Mouse (Mus musculus) heart, embryonic 11.5 days (tissue): ENCODE results near the gene Tbc1d32. TPM values are rescaled to one million over a fixed set of nuclear protein-coding genes. Genes with fewer than 3 reads are reported as not detected.

Experiments used
- ATAC-seq: fragments of 200-750 bp; cut with Nextera tagmentation; replicated peaks from 2 replicates; pipeline ENCODE4 v1.8.0; 2017; ENCODE audit warnings: moderate library complexity; ENCODE audit not compliant: insufficient number of reproducible peaks, low FRiP score, low TSS enrichment
- H3K27ac ChIP-seq: fragments of 300-500 bp; sonication (generic); 2 replicates; pipeline ENCODE4 v1.5.1; 2014; ENCODE audit warnings: mild to moderate bottlenecking, low read depth, low read length
- H3K27me3 ChIP-seq: fragments of 300-500 bp; sonication (generic); 2 replicates; pipeline ENCODE4 v1.6.1; 2014; ENCODE audit warnings: mild to moderate bottlenecking, low read length, mixed read lengths; ENCODE audit not compliant: control insufficient read depth, insufficient read depth
- H3K36me3 ChIP-seq: fragments of 300-500 bp; sonication (generic); 2 replicates; pipeline ENCODE4 v1.6.1; 2014; ENCODE audit warnings: mild to moderate bottlenecking, low read length, moderate library complexity, mixed read lengths; ENCODE audit not compliant: control insufficient read depth, insufficient read depth
- H3K4me1 ChIP-seq: fragments of 300-500 bp; sonication (generic); 2 replicates; pipeline ENCODE4 v1.6.1; 2014; ENCODE audit warnings: low read length; ENCODE audit not compliant: control insufficient read depth, insufficient read depth
- H3K4me2 ChIP-seq: fragments of 300-500 bp; sonication (generic); 2 replicates; pipeline ENCODE4 v1.6.1; 2014; ENCODE audit warnings: mild to moderate bottlenecking, moderate library complexity
- H3K4me3 ChIP-seq: fragments of 300-500 bp; sonication (generic); 2 replicates; pipeline ENCODE4 v1.5.1; 2014; ENCODE audit warnings: low read depth, low read length
- H3K9ac ChIP-seq: fragments of 300-500 bp; sonication (generic); 2 replicates; pipeline ENCODE4 v1.6.1; 2014; ENCODE audit warnings: mild to moderate bottlenecking, low read depth, low read length, moderate library complexity
- H3K9me3 ChIP-seq: fragments of 300-500 bp; sonication (generic); replicated peaks from 2 replicates; pipeline ENCODE4 v1.6.1; 2016; ENCODE audit warnings: low read length; ENCODE audit not compliant: control insufficient read depth
- WGBS: fragments of 180-500 bp; shearing (Covaris S2); extraction: QIAGEN DNeasy Blood & Tissue Kit; methylation state at CpG from one replicate; pipeline ENCODE4 v1.1.7; 2014; ENCODE audit not compliant: insufficient replicate concordance; 5-methylcytosine and 5-hydroxymethylcytosine counted together
- polyA plus RNA-seq: library from polyadenylated mRNA; unstranded; fragments of >200 nt; fragmentation: Nextera tagmentation; extraction: Ambion mirVana; gene quantifications from 2 replicates; pipeline ENCODE4 v1.2.1, GENCODE M21; 2014

Gene Tbc1d32
- polyA plus RNA-seq, 1 experiment from 2014 or later, result 2.5 TPM

GRCm38 (mm10) chr10:56099126-56099525 is 129.4 kb downstream of the Tbc1d32 start:
- no peaks in the 10 kb centered on the region for H3K4me1 ChIP-seq
- WGBS, result 83% methylated on average over 3 of the region's 3 CpGs
- no peak for ATAC-seq
- no peak overlapping the region for H3K27ac ChIP-seq
- H3K36me3 ChIP-seq, result no peaks in the 10 kb centered on the region
- no peak overlapping the region for H3K4me2 ChIP-seq
- no peaks in the 10 kb centered on the region for H3K9me3 ChIP-seq
- no peak overlapping the region for H3K9ac ChIP-seq
- no peaks in the 10 kb centered on the region for H3K27me3 ChIP-seq
- no peak overlapping the region for H3K4me3 ChIP-seq

- no peaks in the 10 kb centered on the region for H3K27me3 ChIP-seq
- H3K4me3 ChIP-seq, result no peak overlapping the region
- H3K9ac ChIP-seq, result no peak overlapping the region
- no peaks in the 10 kb centered on the region for H3K9me3 ChIP-seq
- no peaks in the 10 kb centered on the region for H3K4me1 ChIP-seq
- no peaks in the 10 kb centered on the region for H3K36me3 ChIP-seq
- no peak overlapping the region for H3K27ac ChIP-seq
- H3K4me2 ChIP-seq, result no peak overlapping the region
- ATAC-seq, result no peak
Measured at GRCm38 (mm10) chr10:56096757-56097156, 131.7 kb downstream of the Tbc1d32 start.

GRCm38 (mm10) chr10:56094586-56094985 is 133.9 kb downstream of the Tbc1d32 start:
- Histone ChIP-seq H3K4me1 (no peaks in the 10 kb centered on the region), H3K27ac (no peak overlapping the region), H3K4me3 (no peak overlapping the region), H3K27me3 (no peaks in the 10 kb centered on the region), H3K9me3 (no peaks in the 10 kb centered on the region), H3K4me2 (no peak overlapping the region), H3K9ac (no peak overlapping the region), H3K36me3 (no peaks in the 10 kb centered on the region)
- 85% methylated on average over 5 of the region's 5 CpGs for WGBS
- no peak for ATAC-seq

- Histone ChIP-seq H3K4me2 (no peak overlapping the region), H3K27ac (no peak overlapping the region), H3K27me3 (no peaks in the 10 kb centered on the region), H3K9me3 (no peaks in the 10 kb centered on the region), H3K9ac (no peak overlapping the region), H3K4me1 (no peaks in the 10 kb centered on the region), H3K36me3 (no peaks in the 10 kb centered on the region), H3K4me3 (no peak overlapping the region)
- 73% methylated on average over 4 of the region's 4 CpGs for WGBS
- ATAC-seq, result no peak
Measured at GRCm38 (mm10) chr10:56089714-56090113, 138.8 kb downstream of the Tbc1d32 start.

- no peaks in the 10 kb centered on the region for H3K9me3 ChIP-seq
- no peaks in the 10 kb centered on the region for H3K36me3 ChIP-seq
- no peaks in the 10 kb centered on the region for H3K27me3 ChIP-seq
- no peaks in the 10 kb centered on the region for H3K4me1 ChIP-seq
- ATAC-seq, result no peak
- 84% methylated on average over 2 of the region's 2 CpGs for WGBS
- no peak overlapping the region for H3K9ac ChIP-seq
- no peak overlapping the region for H3K4me3 ChIP-seq
- no peak overlapping the region for H3K4me2 ChIP-seq
- no peak overlapping the region for H3K27ac ChIP-seq
Measured at GRCm38 (mm10) chr10:56062746-56063145, 165.7 kb downstream of the Tbc1d32 start.

GRCm38 (mm10) chr10:56061238-56061830 is 167.2 kb downstream of the Tbc1d32 start:
- H3K4me3 ChIP-seq, result no peak overlapping the region
- H3K9me3 ChIP-seq, result no peaks in the 10 kb centered on the region
- H3K9ac ChIP-seq, result no peak overlapping the region
- ATAC-seq, result no peak
- H3K27ac ChIP-seq, result no peak overlapping the region
- 67% methylated on average over 2 of the region's 2 CpGs for WGBS
- H3K4me2 ChIP-seq, result no peak overlapping the region
- H3K27me3 ChIP-seq, result no peaks in the 10 kb centered on the region
- H3K36me3 ChIP-seq, result no peaks in the 10 kb centered on the region
- H3K4me1 ChIP-seq, result no peaks in the 10 kb centered on the region

- no peaks in the 10 kb centered on the region for H3K4me1 ChIP-seq
- no peak overlapping the region for H3K9ac ChIP-seq
- no peaks in the 10 kb centered on the region for H3K27me3 ChIP-seq
- 75% methylated on average over 3 of the region's 3 CpGs for WGBS
- no peaks in the 10 kb centered on the region for H3K36me3 ChIP-seq
- H3K4me2 ChIP-seq, result no peak overlapping the region
- ATAC-seq, result no peak
- no peaks in the 10 kb centered on the region for H3K9me3 ChIP-seq
- H3K27ac ChIP-seq, result no peak overlapping the region
- H3K4me3 ChIP-seq, result no peak overlapping the region
Measured at GRCm38 (mm10) chr10:56058979-56059422, 169.5 kb downstream of the Tbc1d32 start.

- Histone ChIP-seq H3K4me1 (no peaks in the 10 kb centered on the region), H3K27me3 (no peaks in the 10 kb centered on the region), H3K4me3 (no peak overlapping the region), H3K4me2 (no peak overlapping the region), H3K36me3 (no peaks in the 10 kb centered on the region), H3K9me3 (no peaks in the 10 kb centered on the region), H3K27ac (no peak overlapping the region), H3K9ac (no peak overlapping the region)
- ATAC-seq, result no peak; the same call in 1 of the 2 replicates
Measured at GRCm38 (mm10) chr10:56025400-56025799, 203.1 kb downstream of the Tbc1d32 start.

GRCm38 (mm10) chr10:56024579-56024978 is 203.9 kb downstream of the Tbc1d32 start:
- WGBS, result 89% methylated on average over 2 of the region's 2 CpGs
- Histone ChIP-seq H3K4me1 (no peaks in the 10 kb centered on the region), H3K4me3 (no peak overlapping the region), H3K27ac (no peak overlapping the region), H3K9me3 (no peaks in the 10 kb centered on the region), H3K27me3 (no peaks in the 10 kb centered on the region), H3K4me2 (no peak overlapping the region), H3K36me3 (no peaks in the 10 kb centered on the region), H3K9ac (no peak overlapping the region)
- ATAC-seq, result no peak
